Mouse (Mus musculus): ENCODE results near the gene Ptprn2. TPM values are rescaled to one million over a fixed set of nuclear protein-coding genes. Genes with fewer than 3 reads are reported as not detected.

Ptprn2 gene
- polyA plus RNA-seq, 1 experiment from 2014 or later = 16.3 TPM

- Histone ChIP-seq H3K4me2 (no peak overlapping the region), H3K4me1 (peaks cover 59% of the 10 kb centered on the region), H3K9ac (replicated peaks) (no peak overlapping the region), H3K9me3 (replicated peaks) (no peaks in the 10 kb centered on the region), H3K27me3 (replicated peaks) (no peaks in the 10 kb centered on the region), H3K27ac (replicated peaks) (no peak overlapping the region), H3K36me3 (no peaks in the 10 kb centered on the region), H3K4me3 (replicated peaks) (no peak overlapping the region)
- ATAC-seq (ENCODE audit: low FRiP score) = peak; percentile 31; the same call in 1 of the 2 replicates
- WGBS = 16% methylated on average over 2 of the region's 2 CpGs
These were observed 687.0 kb downstream of the Ptprn2 start for GRCm38 (mm10) chr12:117172529-117172884.

- Histone ChIP-seq H3K27me3 (replicated peaks) (no peaks in the 10 kb centered on the region), H3K9me3 (replicated peaks) (no peaks in the 10 kb centered on the region), H3K4me2 (no peak overlapping the region), H3K36me3 (no peaks in the 10 kb centered on the region), H3K27ac (replicated peaks) (no peak overlapping the region), H3K4me3 (replicated peaks) (no peak overlapping the region), H3K9ac (replicated peaks) (no peak overlapping the region), H3K4me1 (peaks cover 59% of the 10 kb centered on the region)
- WGBS = 7% methylated on average over 11 of the region's 11 CpGs
- peak; percentile 36 for ATAC-seq (ENCODE audit: low FRiP score)
These were observed 687.5 kb downstream of the Ptprn2 start for GRCm38 (mm10) chr12:117172885-117173529.

GRCm38 (mm10) chr12:117174189-117174588 lies 688.7 kb downstream of the Ptprn2 start:
- no peak for ATAC-seq (ENCODE audit: low FRiP score)
- no peak overlapping the region for H3K9ac ChIP-seq (replicated peaks)
- no peak overlapping the region for H3K27ac ChIP-seq (replicated peaks)
- no peaks in the 10 kb centered on the region for H3K36me3 ChIP-seq
- H3K4me1 ChIP-seq = peaks cover 59% of the 10 kb centered on the region
- no peak overlapping the region for H3K4me3 ChIP-seq (replicated peaks)
- 20% methylated on average over 3 of the region's 3 CpGs for WGBS
- H3K27me3 ChIP-seq (replicated peaks) = no peaks in the 10 kb centered on the region
- H3K4me2 ChIP-seq = no peak overlapping the region
- no peaks in the 10 kb centered on the region for H3K9me3 ChIP-seq (replicated peaks)

- 58% methylated on average over 15 of the region's 15 CpGs for WGBS
- Histone ChIP-seq H3K4me3 (replicated peaks) (no peak overlapping the region), H3K27me3 (replicated peaks) (no peaks in the 10 kb centered on the region), H3K9ac (replicated peaks) (0 out of 2 replicates have a peak overlapping the region, but pooled peaks have one; percentile 8), H3K27ac (replicated peaks) (no peak overlapping the region; the same call in 1 of the 2 replicates), H3K36me3 (no peaks in the 10 kb centered on the region), H3K4me1 (peaks cover 52% of the 10 kb centered on the region), H3K9me3 (replicated peaks) (no peaks in the 10 kb centered on the region), H3K4me2 (no peak overlapping the region)
- ATAC-seq (ENCODE audit: low FRiP score) = no peak
These were observed 689.7 kb downstream of the Ptprn2 start for GRCm38 (mm10) chr12:117175072-117175681.

- no peaks in the 10 kb centered on the region for H3K9me3 ChIP-seq (replicated peaks)
- peaks cover 46% of the 10 kb centered on the region for H3K4me1 ChIP-seq
- H3K36me3 ChIP-seq = no peaks in the 10 kb centered on the region
- no peak overlapping the region for H3K9ac ChIP-seq (replicated peaks)
- ATAC-seq (ENCODE audit: low FRiP score) = no peak
- WGBS = 25% methylated on average over 13 of the region's 13 CpGs
- no peak overlapping the region for H3K4me3 ChIP-seq (replicated peaks)
- no peaks in the 10 kb centered on the region for H3K27me3 ChIP-seq (replicated peaks)
- 0 out of 2 replicates have a peak overlapping the region, but pooled peaks have one; percentile 9 for H3K27ac ChIP-seq (replicated peaks)
- no peak overlapping the region for H3K4me2 ChIP-seq
These were observed 690.8 kb downstream of the Ptprn2 start for GRCm38 (mm10) chr12:117176259-117176823.

GRCm38 (mm10) chr12:117187167-117187566 lies 701.6 kb downstream of the Ptprn2 start:
- H3K4me1 ChIP-seq = peaks cover 1% of the 10 kb centered on the region; the same call in 1 of the 2 replicates
- H3K9ac ChIP-seq (replicated peaks) = no peak overlapping the region
- H3K27me3 ChIP-seq (replicated peaks) = no peaks in the 10 kb centered on the region
- peaks cover 11% of the 10 kb centered on the region for H3K36me3 ChIP-seq
- no peak for ATAC-seq (ENCODE audit: low FRiP score)
- H3K27ac ChIP-seq (replicated peaks) = no peak overlapping the region
- H3K4me2 ChIP-seq = no peak overlapping the region
- H3K4me3 ChIP-seq (replicated peaks) = no peak overlapping the region
- H3K9me3 ChIP-seq (replicated peaks) = no peaks in the 10 kb centered on the region
- WGBS = 83% methylated on average over 3 of the region's 3 CpGs

- no peak for ATAC-seq (ENCODE audit: low FRiP score)
- Histone ChIP-seq H3K4me2 (no peak overlapping the region), H3K36me3 (peaks cover 3% of the 10 kb centered on the region; the same call in 1 of the 2 replicates), H3K27ac (replicated peaks) (no peak overlapping the region), H3K4me1 (peaks cover 12% of the 10 kb centered on the region), H3K9ac (replicated peaks) (no peak overlapping the region), H3K27me3 (replicated peaks) (no peaks in the 10 kb centered on the region), H3K9me3 (replicated peaks) (no peaks in the 10 kb centered on the region), H3K4me3 (replicated peaks) (no peak overlapping the region)
- WGBS = 80% methylated on average over 4 of the region's 4 CpGs
These were observed 706.5 kb downstream of the Ptprn2 start for GRCm38 (mm10) chr12:117192001-117192400.

GRCm38 (mm10) chr12:117196721-117197425 lies 711.4 kb downstream of the Ptprn2 start:
- Histone ChIP-seq H3K4me2 (peak overlapping the region; percentile 45), H3K9ac (replicated peaks) (no peak overlapping the region), H3K9me3 (replicated peaks) (no peaks in the 10 kb centered on the region), H3K27ac (replicated peaks) (peak overlapping the region; percentile 81), H3K4me3 (replicated peaks) (no peak overlapping the region), H3K27me3 (replicated peaks) (no peaks in the 10 kb centered on the region), H3K4me1 (peaks cover 50% of the 10 kb centered on the region), H3K36me3 (no peaks in the 10 kb centered on the region)
- peak; percentile 89 for ATAC-seq (ENCODE audit: low FRiP score)
- WGBS = 4% methylated on average over 12 of the region's 12 CpGs

- no peak for ATAC-seq (ENCODE audit: low FRiP score)
- no peaks in the 10 kb centered on the region for H3K9me3 ChIP-seq (replicated peaks)
- H3K9ac ChIP-seq (replicated peaks) = no peak overlapping the region
- WGBS = 37% methylated on average over 8 of the region's 8 CpGs
- H3K4me2 ChIP-seq = no peak overlapping the region
- H3K27me3 ChIP-seq (replicated peaks) = no peaks in the 10 kb centered on the region
- peaks cover 62% of the 10 kb centered on the region for H3K4me1 ChIP-seq
- 0 out of 2 replicates have a peak overlapping the region, but pooled peaks have one; percentile 9 for H3K27ac ChIP-seq (replicated peaks)
- no peaks in the 10 kb centered on the region for H3K36me3 ChIP-seq
- H3K4me3 ChIP-seq (replicated peaks) = no peak overlapping the region
These were observed 712.6 kb downstream of the Ptprn2 start for GRCm38 (mm10) chr12:117198093-117198492.

GRCm38 (mm10) chr12:117200117-117200516 lies 714.6 kb downstream of the Ptprn2 start:
- Histone ChIP-seq H3K9ac (replicated peaks) (no peak overlapping the region), H3K36me3 (no peaks in the 10 kb centered on the region), H3K4me3 (replicated peaks) (no peak overlapping the region), H3K4me2 (no peak overlapping the region), H3K27ac (replicated peaks) (no peak overlapping the region), H3K27me3 (replicated peaks) (no peaks in the 10 kb centered on the region), H3K9me3 (replicated peaks) (no peaks in the 10 kb centered on the region), H3K4me1 (peaks cover 72% of the 10 kb centered on the region)
- no peak for ATAC-seq (ENCODE audit: low FRiP score)
- WGBS = 21% methylated on average over 9 of the region's 9 CpGs

GRCm38 (mm10) chr12:117200590-117200989 lies 715.1 kb downstream of the Ptprn2 start:
- Histone ChIP-seq H3K9ac (replicated peaks) (no peak overlapping the region), H3K4me2 (no peak overlapping the region)
- ATAC-seq (ENCODE audit: low FRiP score) = no peak

More at GRCm38 (mm10) chr12:117200590-117200989, 715.1 kb downstream of the Ptprn2 start:
- Histone ChIP-seq H3K27me3 (replicated peaks) (no peaks in the 10 kb centered on the region), H3K4me1 (peaks cover 72% of the 10 kb centered on the region), H3K9me3 (replicated peaks) (no peaks in the 10 kb centered on the region), H3K36me3 (no peaks in the 10 kb centered on the region), H3K27ac (replicated peaks) (no peak overlapping the region), H3K4me3 (replicated peaks) (no peak overlapping the region)
- WGBS = 46% methylated on average over 5 of the region's 5 CpGs

Measured in neural tube, embryonic 15.5 days (tissue).